Mouse (Mus musculus) heart, adult 2 months (tissue): Measurements from ENCODE around the gene Specc1. TPM values are rescaled to one million over a fixed set of nuclear protein-coding genes. Genes with fewer than 3 reads are reported as not detected.

Source experiments
- DNase-seq, 2 experiments: peaks; one replicate each; pipeline ENCODE4 v3.0.0; 2021
- H3K27ac ChIP-seq: fragments of 200-600 bp; 2 replicates; pipeline ENCODE4 v1.8.1; 2022
- H3K27me3 ChIP-seq: fragments of 200-500 bp; 2 replicates; pipeline ENCODE4 v1.6.1; 2012; ENCODE audit warnings: mild to moderate bottlenecking, low read length, inconsistent platforms, mixed read lengths; ENCODE audit not compliant: control insufficient read depth, insufficient read depth
- H3K36me3 ChIP-seq: fragments of 200-500 bp; 2 replicates; pipeline ENCODE4 v1.6.1; 2012; ENCODE audit warnings: low read length, inconsistent platforms; ENCODE audit not compliant: control insufficient read depth, insufficient read depth
- H3K4me1 ChIP-seq: fragments of 200-500 bp; 2 replicates; pipeline ENCODE4 v1.6.1; 2011; ENCODE audit warnings: low read length; ENCODE audit not compliant: control insufficient read depth, insufficient read depth
- H3K4me3 ChIP-seq: fragments of 200-600 bp; 2 replicates; pipeline ENCODE4 v1.8.1; 2022
- H3K79me2 ChIP-seq: fragments of 200-500 bp; replicated peaks from 2 replicates; pipeline ENCODE4 v1.6.1; 2012; ENCODE audit warnings: mild to moderate bottlenecking, inconsistent platforms, low read length, moderate library complexity, mixed read lengths; ENCODE audit not compliant: control insufficient read depth, insufficient read depth
- H3K9ac ChIP-seq: fragments of 200-500 bp; 2 replicates; pipeline ENCODE4 v1.6.1; 2012; ENCODE audit warnings: low read depth, mild to moderate bottlenecking, control low read depth, inconsistent platforms, low read length, mixed read lengths
- CTCF ChIP-seq: fragments of 200-600 bp; IDR thresholded peaks from 2 replicates; pipeline ENCODE4 v1.8.1; 2022; ENCODE audit warnings: antibody characterized with exemption, mild to moderate bottlenecking, moderate library complexity
- EP300 ChIP-seq: fragments of 200-500 bp; IDR thresholded peaks from 2 replicates; pipeline ENCODE4 v1.6.1; 2011; ENCODE audit warnings: low read depth, low read length, control low read depth; ENCODE audit not compliant: insufficient read depth
- POLR2A ChIP-seq: fragments of 200-500 bp; IDR thresholded peaks from 2 replicates; pipeline ENCODE4 v1.6.1; 2011; ENCODE audit warnings: mild to moderate bottlenecking, low read depth, low read length, control low read depth; ENCODE audit not compliant: insufficient read depth
- WGBS: fragments of 180-500 bp; shearing (Covaris S2); methylation state at CpG from one replicate; pipeline ENCODE4 v1.1.7; 2018; 5-methylcytosine and 5-hydroxymethylcytosine counted together
- intact Hi-C: fragments of 180-260 bp; cut with DNase I; formaldehyde crosslinking; loops from one replicate; pipeline ENCODE4 v1.15.1; 2025
- polyA plus RNA-seq: library from polyadenylated mRNA; depleted of rRNA; stranded (reverse); fragments of >200 nt; gene quantifications from 2 replicates; pipeline ENCODE4 v1.2.3, GENCODE M21; 2012
- total RNA-seq, 2 experiments: library from RNA; stranded (reverse); gene quantifications; 2 replicates each; pipeline ENCODE4 v1.2.3; 2021

Specc1 gene
- total and polyA plus RNA-seq, 3 experiments, result 3.5 to 21.6 (median 4.6) TPM

DNA sequence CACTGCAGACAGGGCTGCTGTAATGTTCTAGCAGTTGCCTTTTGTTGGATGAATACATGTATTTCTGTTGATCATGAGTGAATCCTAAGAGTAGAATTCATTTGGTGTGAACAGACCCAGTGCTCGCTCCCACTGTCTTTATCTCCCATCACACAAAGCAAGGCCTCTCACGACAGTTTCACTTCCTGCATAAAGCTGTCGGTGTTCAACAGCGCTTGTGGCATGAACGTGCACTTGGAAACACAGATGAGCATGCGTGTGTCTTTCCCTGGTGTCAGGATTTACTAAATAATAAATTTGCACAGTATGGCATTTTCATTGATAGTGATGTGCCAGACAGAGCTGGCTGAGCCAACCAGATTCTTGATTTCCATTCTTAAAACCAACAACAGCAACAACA lies 6.1 kb downstream of the Specc1 start:
- TF ChIP-seq EP300 (no peak), POLR2A (no peak), CTCF (no peak)
- H3K27me3 ChIP-seq, result peaks cover 3% of the 10 kb centered on the region
- 55% methylated on average over 6 of the region's 6 CpGs for WGBS
- no peaks in the 10 kb centered on the region for H3K4me1 ChIP-seq
- intact Hi-C loops, result no loop called here
- no peak overlapping the region for H3K27ac ChIP-seq
- no peak overlapping the region for H3K4me3 ChIP-seq
- H3K36me3 ChIP-seq, result no peaks in the 10 kb centered on the region
- no peak overlapping the region for H3K9ac ChIP-seq
- no peak for DNase-seq
- H3K79me2 ChIP-seq, result no peaks in the 10 kb centered on the region

GRCm38 (mm10) chr11:61963193-61963592 lies 6.6 kb downstream of the Specc1 start:
- no peak overlapping the region for H3K27ac ChIP-seq
- TF ChIP-seq POLR2A, result no peak
- no peak for TF ChIP-seq CTCF
- TF ChIP-seq EP300, result no peak
- no peaks in the 10 kb centered on the region for H3K4me1 ChIP-seq
- no peak for DNase-seq
- intact Hi-C loops, result no loop called here
- no peak overlapping the region for H3K4me3 ChIP-seq
- 89% methylated on average over 3 of the region's 3 CpGs for WGBS
- no peaks in the 10 kb centered on the region for H3K79me2 ChIP-seq
- no peaks in the 10 kb centered on the region for H3K36me3 ChIP-seq
- H3K9ac ChIP-seq, result no peak overlapping the region
- peaks cover 3% of the 10 kb centered on the region for H3K27me3 ChIP-seq

GRCm38 (mm10) chr11:61964611-61965010 lies 8.0 kb downstream of the Specc1 start:
- no peak overlapping the region for H3K9ac ChIP-seq
- no peaks in the 10 kb centered on the region for H3K4me1 ChIP-seq
- no peaks in the 10 kb centered on the region for H3K27me3 ChIP-seq
- no peak for TF ChIP-seq EP300
- no peak for TF ChIP-seq CTCF
- TF ChIP-seq POLR2A, result no peak
- no peaks in the 10 kb centered on the region for H3K36me3 ChIP-seq
- no peak for DNase-seq
- H3K27ac ChIP-seq, result no peak overlapping the region
- H3K79me2 ChIP-seq, result no peaks in the 10 kb centered on the region
- intact Hi-C loops, result no loop called here
- H3K4me3 ChIP-seq, result no peak overlapping the region
- 87% methylated on average over 5 of the region's 5 CpGs for WGBS

DNA sequence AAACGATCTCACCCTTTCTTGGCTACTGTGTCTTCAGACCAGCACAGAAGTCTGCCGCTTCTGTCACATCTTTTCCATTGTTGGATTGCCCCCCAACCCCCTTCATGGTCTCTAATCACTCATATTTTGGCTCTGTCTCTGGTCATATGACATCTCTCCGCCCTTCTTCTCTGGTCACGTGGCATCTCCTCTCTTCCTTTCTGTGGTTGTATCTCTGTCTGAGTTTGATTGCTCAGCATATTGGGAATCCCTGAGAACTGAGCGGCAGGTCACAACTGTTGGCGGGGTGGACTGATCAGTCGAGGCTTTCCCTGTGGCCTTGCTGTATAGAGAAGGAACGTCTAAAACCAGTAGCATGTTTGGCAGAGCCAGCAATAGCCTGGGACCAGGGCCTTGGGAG lies 10.5 kb downstream of the Specc1 start:
- DNase-seq, result no peak
- intact Hi-C loops, result no loop called here

DNA sequence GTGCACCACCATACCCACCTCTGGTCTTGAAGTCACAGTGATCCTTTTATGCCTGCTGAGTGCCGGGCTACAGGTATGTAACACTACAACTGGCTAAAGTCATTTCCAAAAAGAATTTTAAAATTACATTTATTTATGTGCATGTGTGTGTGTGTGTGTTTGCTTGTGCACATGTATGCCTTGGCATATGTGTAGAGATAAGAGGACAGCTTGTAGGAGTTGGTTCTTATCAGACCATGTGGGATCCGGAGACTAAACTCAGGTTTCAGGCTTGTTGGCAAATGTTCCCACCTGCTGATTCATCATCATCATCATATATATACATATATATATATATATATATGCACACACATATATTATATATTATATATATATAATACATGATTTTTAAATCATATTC lies 12.3 kb downstream of the Specc1 start:
- Histone ChIP-seq H3K27ac (no peak overlapping the region), H3K4me1 (no peaks in the 10 kb centered on the region), H3K27me3 (no peaks in the 10 kb centered on the region), H3K9ac (no peak overlapping the region), H3K36me3 (no peaks in the 10 kb centered on the region), H3K4me3 (no peak overlapping the region), H3K79me2 (no peaks in the 10 kb centered on the region)
- 88% methylated on average over 2 of the region's 2 CpGs for WGBS
- intact Hi-C loops, result no loop called here
- no peak for DNase-seq
- TF ChIP-seq POLR2A, result no peak
- no peak for TF ChIP-seq CTCF
- no peak for TF ChIP-seq EP300

More for the DNA sequence above, 10.5 kb downstream of the Specc1 start:
- Histone ChIP-seq H3K4me3 (no peak overlapping the region), H3K9ac (no peak overlapping the region), H3K36me3 (no peaks in the 10 kb centered on the region), H3K79me2 (no peaks in the 10 kb centered on the region), H3K27ac (no peak overlapping the region), H3K4me1 (no peaks in the 10 kb centered on the region), H3K27me3 (no peaks in the 10 kb centered on the region)
- 75% methylated on average over 8 of the region's 8 CpGs for WGBS
- TF ChIP-seq POLR2A (no peak), CTCF (no peak), EP300 (no peak)

DNA sequence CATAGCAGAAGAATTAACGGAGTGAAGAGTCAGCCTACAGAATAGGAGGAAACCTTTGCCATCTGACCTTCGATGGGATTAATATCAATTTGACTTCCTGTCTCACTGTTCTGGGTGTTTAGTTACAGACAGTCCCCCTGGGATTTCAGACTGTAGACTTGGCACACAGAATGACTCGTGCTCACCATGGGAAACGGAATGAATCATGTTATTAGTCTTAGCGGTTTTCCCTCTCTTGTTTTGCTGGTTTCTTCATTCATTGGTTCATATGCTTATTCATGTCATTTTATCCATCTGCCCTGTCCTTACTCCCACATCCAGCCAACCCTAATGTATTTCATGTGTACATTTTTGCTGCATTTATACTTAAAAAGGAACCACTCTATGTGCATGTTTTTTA lies 14.3 kb downstream of the Specc1 start:
- H3K4me3 ChIP-seq, result no peak overlapping the region
- intact Hi-C loops, result no loop called here
- no peak for DNase-seq
- H3K4me1 ChIP-seq, result no peaks in the 10 kb centered on the region
- H3K79me2 ChIP-seq, result no peaks in the 10 kb centered on the region
- TF ChIP-seq CTCF, result no peak
- no peak for TF ChIP-seq EP300
- TF ChIP-seq POLR2A, result no peak
- H3K36me3 ChIP-seq, result no peaks in the 10 kb centered on the region
- no peaks in the 10 kb centered on the region for H3K27me3 ChIP-seq
- H3K27ac ChIP-seq, result no peak overlapping the region
- no peak overlapping the region for H3K9ac ChIP-seq
- 34% methylated on average over 5 of the region's 5 CpGs for WGBS
